Mouse (Mus musculus): ENCODE data around the gene Trp53inp2. TPM values are rescaled to one million over a fixed set of nuclear protein-coding genes. Genes with fewer than 3 reads are reported as not detected.

The Trp53inp2 gene
- polyA plus RNA-seq, 2 experiments, result 1.9 to 2.2 TPM

GRCm38 (mm10) chr2:155340166-155340565 lies 40.7 kb upstream of the Trp53inp2 start:
- Histone ChIP-seq H3K4me1 (replicated peaks; ENCODE audit: control insufficient read depth in 2 of 2, insufficient read depth in 2 of 2, low read length in 1 of 2) (no peaks in the 10 kb centered on the region; a peak in 1 of 4 replicates), H3K27me3 (ENCODE audit: control insufficient read depth, insufficient read depth, low read length) (no peaks in the 10 kb centered on the region), H3K9ac (replicated peaks) (no peak overlapping the region), H3K4me2 (ENCODE audit: low read depth) (no peak overlapping the region), H3K27ac (no peak overlapping the region), H3K9me3 (ENCODE audit: control insufficient read depth, low read length) (no peaks in the 10 kb centered on the region), H3K36me3 (replicated peaks; ENCODE audit: control insufficient read depth, insufficient read depth, low read depth) (no peaks in the 10 kb centered on the region), H3K4me3 (ENCODE audit: insufficient read depth in 1 of 2, low read depth in 2 of 2, low read length in 2 of 2) (no peak overlapping the region)
- no peak for TF ChIP-seq CTCF (IDR thresholded peaks at IDR 0.05; ENCODE audit: low read depth)
- TF ChIP-seq EP300 (IDR thresholded peaks at IDR 0.05; ENCODE audit: low read depth), result no peak
- ATAC-seq (ENCODE audit: insufficient read depth) (no peak), DNase-seq (ENCODE audit: low read depth in 3 of 3, low spot score in 3 of 3) (no peak)

DNA sequence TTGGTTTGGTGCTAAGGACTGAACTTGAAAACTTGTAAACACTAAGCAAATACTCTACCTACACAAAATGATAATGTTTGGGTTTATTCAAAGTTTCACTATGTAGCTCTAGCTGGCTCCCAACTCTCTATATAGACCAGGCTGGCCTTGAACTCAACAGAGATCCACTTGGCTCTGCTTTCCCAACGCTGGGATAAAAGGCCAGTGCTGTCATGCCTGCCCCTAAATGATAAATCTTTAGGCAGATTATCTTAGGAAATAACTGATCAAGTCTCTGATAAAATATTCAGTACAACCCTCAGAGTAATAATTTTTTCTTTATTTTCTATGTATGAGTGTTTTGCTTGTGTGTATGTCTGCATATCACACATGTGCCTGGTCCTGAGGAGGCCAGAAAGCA lies 34.2 kb upstream of the Trp53inp2 start:
- Histone ChIP-seq H3K9ac (replicated peaks) (no peak overlapping the region), H3K4me3 (ENCODE audit: insufficient read depth in 1 of 2, low read depth in 2 of 2, low read length in 2 of 2) (no peak overlapping the region), H3K4me1 (replicated peaks; ENCODE audit: control insufficient read depth in 2 of 2, insufficient read depth in 2 of 2, low read length in 1 of 2) (no peaks in the 10 kb centered on the region), H3K27ac (no peak overlapping the region), H3K9me3 (ENCODE audit: control insufficient read depth, low read length) (no peaks in the 10 kb centered on the region), H3K4me2 (ENCODE audit: low read depth) (no peak overlapping the region), H3K27me3 (ENCODE audit: control insufficient read depth, insufficient read depth, low read length) (no peaks in the 10 kb centered on the region), H3K36me3 (replicated peaks; ENCODE audit: control insufficient read depth, insufficient read depth, low read depth) (no peaks in the 10 kb centered on the region; the same call in 1 of the 2 replicates)
- DNase-seq (ENCODE audit: low read depth in 3 of 3, low spot score in 3 of 3) (no peak), ATAC-seq (ENCODE audit: insufficient read depth) (no peak)
- TF ChIP-seq EP300 (IDR thresholded peaks at IDR 0.05; ENCODE audit: low read depth) (no peak), CTCF (IDR thresholded peaks at IDR 0.05; ENCODE audit: low read depth) (no peak)
- WGBS (ENCODE audit: insufficient replicate concordance), result 72% methylated on average over 1 of the region's 1 CpGs

- WGBS (ENCODE audit: insufficient replicate concordance), result 76% methylated on average over 3 of the region's 3 CpGs
- no peaks in the 10 kb centered on the region for H3K9me3 ChIP-seq (ENCODE audit: control insufficient read depth, low read length)
- H3K27me3 ChIP-seq (ENCODE audit: control insufficient read depth, insufficient read depth, low read length), result no peaks in the 10 kb centered on the region
- H3K9ac ChIP-seq (replicated peaks), result no peak overlapping the region
- H3K4me2 ChIP-seq (ENCODE audit: low read depth), result no peak overlapping the region
- peaks cover 12% of the 10 kb centered on the region in 2 experiments for H3K4me1 ChIP-seq (replicated peaks; ENCODE audit: control insufficient read depth in 2 of 2, insufficient read depth in 2 of 2, low read length in 1 of 2)
- TF ChIP-seq CTCF (IDR thresholded peaks at IDR 0.05; ENCODE audit: low read depth) (no peak), EP300 (IDR thresholded peaks at IDR 0.05; ENCODE audit: low read depth) (no peak)
- no peak overlapping the region for H3K27ac ChIP-seq
- ATAC-seq (ENCODE audit: insufficient read depth), result no peak
- no peaks in the 10 kb centered on the region for H3K36me3 ChIP-seq (replicated peaks; ENCODE audit: control insufficient read depth, insufficient read depth, low read depth)
- no peak for DNase-seq (ENCODE audit: low read depth in 3 of 3, low spot score in 3 of 3)
- no peak overlapping the region for H3K4me3 ChIP-seq (ENCODE audit: insufficient read depth in 1 of 2, low read depth in 2 of 2, low read length in 2 of 2)
Observed at GRCm38 (mm10) chr2:155354402-155354801, 26.5 kb upstream of the Trp53inp2 start.

DNA sequence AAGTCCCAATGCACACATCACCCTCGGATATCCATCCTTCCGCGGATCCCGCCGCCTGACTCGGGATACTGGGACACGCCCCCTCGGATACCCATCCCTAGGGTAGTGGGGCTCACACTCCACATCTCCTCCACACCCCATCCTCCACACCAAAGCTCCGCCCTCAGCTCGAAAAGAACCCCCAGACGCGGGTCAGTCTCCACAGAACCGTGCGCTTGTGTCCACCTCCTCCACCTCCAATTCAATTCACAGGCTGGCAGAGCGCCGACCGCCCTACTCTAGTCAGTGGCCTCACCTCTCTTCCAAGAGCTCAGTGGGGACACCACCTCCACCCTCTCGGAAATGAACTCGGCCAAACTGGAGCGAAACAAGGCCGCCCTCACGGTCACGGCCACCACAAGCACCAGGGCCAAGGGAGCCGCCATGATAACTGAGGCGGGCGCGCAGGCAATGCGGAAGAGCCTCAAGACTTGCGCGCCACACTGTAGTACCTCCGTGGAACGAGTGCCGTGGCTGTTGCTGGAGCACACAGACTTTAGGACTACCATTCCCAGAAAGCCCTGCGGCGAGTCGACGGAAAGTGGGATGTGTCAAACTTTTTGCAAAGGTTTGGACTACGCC lies 23.8 kb upstream of the Trp53inp2 start, which contains the start of gene Pigu:
Gene Pigu, minus strand, starts transcription at position 460 of the 621 bp plus-strand sequence.
- H3K4me2 ChIP-seq (ENCODE audit: low read depth), result peak within 1 kb of the TSS; percentile 90
- peaks cover 12% of the 10 kb centered on the region in 2 experiments for H3K4me1 ChIP-seq (replicated peaks; ENCODE audit: control insufficient read depth in 2 of 2, insufficient read depth in 2 of 2, low read length in 1 of 2)
- ATAC-seq (ENCODE audit: insufficient read depth) (peak; percentile 97), DNase-seq (ENCODE audit: low read depth in 3 of 3, low spot score in 3 of 3) (peak; percentile 93 to 95 (median 95))
- no peaks in the 10 kb centered on the region for H3K27me3 ChIP-seq (ENCODE audit: control insufficient read depth, insufficient read depth, low read length)
- no peaks in the 10 kb centered on the region for H3K9me3 ChIP-seq (ENCODE audit: control insufficient read depth, low read length)
- H3K36me3 ChIP-seq (replicated peaks; ENCODE audit: control insufficient read depth, insufficient read depth, low read depth), result no peaks in the 10 kb centered on the region
- peak within 1 kb of the TSS; percentile 73 for H3K27ac ChIP-seq
- H3K9ac ChIP-seq (replicated peaks), result peak within 1 kb of the TSS; percentile 77
- no peak for TF ChIP-seq CTCF (IDR thresholded peaks at IDR 0.05; ENCODE audit: low read depth)
- TF ChIP-seq EP300 (IDR thresholded peaks at IDR 0.05; ENCODE audit: low read depth), result no peak
- peak within 1 kb of the TSS; percentile 69 to 88 for H3K4me3 ChIP-seq (ENCODE audit: insufficient read depth in 1 of 2, low read depth in 2 of 2, low read length in 2 of 2)
- under 1% methylated on average over 38 of the region's 38 CpGs for WGBS (ENCODE audit: insufficient replicate concordance)

DNA sequence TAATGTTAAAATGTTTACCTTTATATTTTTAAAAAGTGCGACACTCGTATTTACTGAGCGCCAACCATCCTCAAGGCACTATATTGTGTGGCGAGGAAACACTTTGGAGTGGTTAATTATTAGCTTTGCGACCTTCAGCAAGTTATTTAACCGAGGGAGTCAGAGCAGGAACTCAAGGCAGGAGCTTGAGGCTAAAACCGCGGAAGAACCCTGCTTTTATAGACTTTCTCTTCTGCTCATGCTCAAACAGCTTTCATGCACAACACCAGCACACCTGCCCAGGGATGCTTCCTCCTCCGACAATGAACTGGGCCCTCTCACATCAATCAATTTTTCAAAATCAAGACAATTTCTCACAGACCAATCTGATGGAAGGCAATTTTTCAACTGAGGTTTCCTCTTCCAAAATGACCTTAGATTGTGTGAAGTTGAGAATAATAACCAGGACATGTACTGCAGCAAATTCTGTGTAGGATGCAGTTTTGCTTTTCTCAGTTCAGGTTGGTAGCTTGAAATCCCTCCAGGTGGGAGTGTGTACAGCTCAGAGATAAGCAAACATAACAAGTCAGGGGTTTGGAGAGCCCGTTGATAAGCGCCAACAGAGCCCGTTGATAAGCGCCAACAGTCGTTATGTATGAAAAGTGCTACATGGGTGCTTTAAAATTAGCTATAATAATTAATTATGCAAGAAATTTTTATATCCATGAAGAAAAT lies 23.0 kb upstream of the Trp53inp2 start:
- ATAC-seq (ENCODE audit: insufficient read depth) (peak; percentile 46), DNase-seq (ENCODE audit: low read depth in 3 of 3, low spot score in 3 of 3) (peak in 1 of 3 experiments; percentile 47)
- Histone ChIP-seq H3K36me3 (replicated peaks; ENCODE audit: control insufficient read depth, insufficient read depth, low read depth) (no peaks in the 10 kb centered on the region), H3K9me3 (ENCODE audit: control insufficient read depth, low read length) (no peaks in the 10 kb centered on the region), H3K4me1 (replicated peaks; ENCODE audit: control insufficient read depth in 2 of 2, insufficient read depth in 2 of 2, low read length in 1 of 2) (peaks cover 12% of the 10 kb centered on the region in 2 experiments), H3K4me3 (ENCODE audit: insufficient read depth in 1 of 2, low read depth in 2 of 2, low read length in 2 of 2) (peak overlapping the region; percentile 69 to 88), H3K9ac (replicated peaks) (peak overlapping the region; percentile 77), H3K27ac (peak overlapping the region; percentile 73), H3K4me2 (ENCODE audit: low read depth) (peak overlapping the region; percentile 90), H3K27me3 (ENCODE audit: control insufficient read depth, insufficient read depth, low read length) (no peaks in the 10 kb centered on the region)
- no peak for TF ChIP-seq CTCF (IDR thresholded peaks at IDR 0.05; ENCODE audit: low read depth)
- TF ChIP-seq EP300 (IDR thresholded peaks at IDR 0.05; ENCODE audit: low read depth), result peak; percentile 38; the same call in 1 of the 2 replicates
- WGBS (ENCODE audit: insufficient replicate concordance), result 6% methylated on average over 14 of the region's 14 CpGs
